Mouse (Mus musculus): Measurements from ENCODE around the gene Arpp19. TPM values are rescaled to one million over a fixed set of nuclear protein-coding genes. Genes with fewer than 3 reads are reported as not detected.

Arpp19 gene
- polyA plus RNA-seq, 2 experiments: 73.2 to 290 TPM

DNA sequence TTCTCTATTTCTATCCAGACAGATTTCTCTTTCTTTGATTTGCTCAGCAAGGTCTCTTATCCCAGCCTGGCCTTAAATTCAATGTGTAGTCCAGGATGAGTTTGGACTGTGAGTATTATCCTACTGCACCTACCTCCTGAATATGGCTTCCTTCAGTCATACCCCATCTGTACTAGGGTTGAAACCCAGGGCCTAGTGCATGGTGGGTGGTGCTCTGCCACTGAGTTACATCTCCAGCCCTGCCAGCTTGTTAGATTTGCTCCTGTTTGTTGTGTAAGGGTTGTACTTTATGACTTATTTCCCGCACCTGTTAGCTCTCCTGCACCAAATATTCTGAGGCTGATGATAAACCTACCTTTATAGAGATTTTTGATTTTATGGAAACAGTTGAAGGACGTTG lies 5.8 kb downstream of the Arpp19 start:
- no peaks in the 10 kb centered on the region for H3K27me3 ChIP-seq (ENCODE audit: control insufficient read depth, insufficient read depth, low read length)
- DNase-seq (ENCODE audit: low spot score): no peak
- WGBS: 76% methylated on average over 2 of the region's 2 CpGs
- no peak for TF ChIP-seq POLR2A (IDR thresholded peaks at IDR 0.05; ENCODE audit: borderline replicate concordance, extremely low read depth, insufficient read depth, insufficient read length)
- ATAC-seq (ENCODE audit: low FRiP score, low read depth): no peak
- H3K4me3 ChIP-seq (replicated peaks; ENCODE audit: low read length): no peak overlapping the region
- H3K27ac ChIP-seq (replicated peaks; ENCODE audit: low read depth, low read length): no peak overlapping the region
- no peaks in the 10 kb centered on the region for H3K9me3 ChIP-seq (ENCODE audit: control insufficient read depth, low read length)
- peaks cover 27% of the 10 kb centered on the region for H3K36me3 ChIP-seq (ENCODE audit: control insufficient read depth, insufficient read depth, low read length)
- no peak overlapping the region for H3K9ac ChIP-seq (ENCODE audit: low read depth, low read length, severe bottlenecking)
- peaks cover 10% of the 10 kb centered on the region for H3K4me1 ChIP-seq (ENCODE audit: control insufficient read depth, insufficient read depth, low read length)
- H3K4me2 ChIP-seq (replicated peaks; ENCODE audit: low read depth, low read length, severe bottlenecking): no peak overlapping the region

DNA sequence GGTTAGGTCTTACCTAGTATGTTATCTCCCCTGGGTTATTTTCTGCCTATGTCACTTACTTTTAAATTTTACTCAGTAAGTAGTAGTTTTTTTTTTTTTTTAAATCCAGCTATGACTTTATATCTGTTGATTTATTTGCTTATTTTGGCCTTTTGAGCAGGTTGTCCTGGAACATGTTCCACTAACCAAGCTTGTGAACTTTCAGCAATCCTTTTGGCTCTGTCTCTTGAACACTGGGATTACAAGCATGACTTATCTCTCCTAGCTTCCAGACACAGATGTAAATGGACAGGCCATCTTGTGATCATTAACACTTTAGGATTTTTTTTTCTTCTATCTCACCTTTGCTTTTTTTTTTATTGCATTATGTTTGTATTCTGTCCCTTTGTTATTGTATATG lies 9.7 kb downstream of the Arpp19 start:
- Histone ChIP-seq H3K36me3 (ENCODE audit: control insufficient read depth, insufficient read depth, low read length) (peaks cover 27% of the 10 kb centered on the region), H3K4me1 (ENCODE audit: control insufficient read depth, insufficient read depth, low read length) (no peaks in the 10 kb centered on the region), H3K9me3 (ENCODE audit: control insufficient read depth, low read length) (no peaks in the 10 kb centered on the region), H3K27me3 (ENCODE audit: control insufficient read depth, insufficient read depth, low read length) (no peaks in the 10 kb centered on the region), H3K27ac (replicated peaks; ENCODE audit: low read depth, low read length) (no peak overlapping the region), H3K9ac (ENCODE audit: low read depth, low read length, severe bottlenecking) (no peak overlapping the region), H3K4me3 (replicated peaks; ENCODE audit: low read length) (no peak overlapping the region), H3K4me2 (replicated peaks; ENCODE audit: low read depth, low read length, severe bottlenecking) (no peak overlapping the region)
- no peak for DNase-seq (ENCODE audit: low spot score)
- no peak for TF ChIP-seq POLR2A (IDR thresholded peaks at IDR 0.05; ENCODE audit: borderline replicate concordance, extremely low read depth, insufficient read depth, insufficient read length)
- ATAC-seq (ENCODE audit: low FRiP score, low read depth): no peak

DNA sequence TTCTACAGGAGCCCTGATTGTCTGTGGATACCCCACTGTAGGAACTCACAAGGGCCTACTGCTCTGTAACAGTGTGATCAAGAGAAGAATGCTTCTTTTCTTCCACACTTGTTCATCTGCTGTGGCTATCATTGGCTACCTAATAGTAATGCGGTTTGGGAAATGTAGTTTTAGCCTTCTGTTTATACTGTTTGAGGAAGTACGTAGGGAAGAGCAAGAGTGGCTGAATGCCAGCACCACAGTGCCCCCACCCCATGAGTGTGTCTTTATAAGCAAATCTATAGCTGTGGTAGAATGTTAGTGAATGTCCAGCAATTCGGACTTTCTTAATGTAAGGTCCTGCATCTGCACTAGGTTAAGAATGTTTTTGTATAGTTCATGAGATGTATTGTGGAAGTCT lies 11.7 kb downstream of the Arpp19 start:
- no peak overlapping the region for H3K4me3 ChIP-seq (replicated peaks; ENCODE audit: low read length)
- no peak overlapping the region for H3K27ac ChIP-seq (replicated peaks; ENCODE audit: low read depth, low read length)
- H3K4me2 ChIP-seq (replicated peaks; ENCODE audit: low read depth, low read length, severe bottlenecking): no peak overlapping the region
- H3K4me1 ChIP-seq (ENCODE audit: control insufficient read depth, insufficient read depth, low read length): no peaks in the 10 kb centered on the region
- DNase-seq (ENCODE audit: low spot score) (no peak), ATAC-seq (ENCODE audit: low FRiP score, low read depth) (no peak)
- WGBS: 85% methylated on average over 3 of the region's 3 CpGs
- no peaks in the 10 kb centered on the region for H3K27me3 ChIP-seq (ENCODE audit: control insufficient read depth, insufficient read depth, low read length)
- no peaks in the 10 kb centered on the region for H3K9me3 ChIP-seq (ENCODE audit: control insufficient read depth, low read length)
- peaks cover 19% of the 10 kb centered on the region for H3K36me3 ChIP-seq (ENCODE audit: control insufficient read depth, insufficient read depth, low read length)
- H3K9ac ChIP-seq (ENCODE audit: low read depth, low read length, severe bottlenecking): no peak overlapping the region
- TF ChIP-seq POLR2A (IDR thresholded peaks at IDR 0.05; ENCODE audit: borderline replicate concordance, extremely low read depth, insufficient read depth, insufficient read length): no peak

DNA sequence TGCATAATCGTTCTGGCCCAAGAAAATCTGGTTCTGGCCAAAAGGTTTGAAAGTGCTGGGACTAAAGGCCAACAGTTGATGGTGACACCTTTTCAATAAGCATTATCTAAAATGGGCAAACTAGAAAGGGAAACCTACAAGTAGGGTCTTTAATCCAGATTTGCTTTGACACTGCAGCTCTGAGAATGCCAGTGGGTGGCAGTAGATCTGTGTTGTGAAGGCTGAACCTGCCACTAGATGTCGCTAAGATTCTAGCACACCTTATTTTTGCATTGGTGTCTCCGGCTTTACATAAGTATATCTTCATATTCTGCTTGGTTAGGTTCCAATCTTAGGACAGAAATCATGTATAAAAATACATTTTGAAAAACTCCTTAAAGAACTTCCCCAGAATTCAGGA lies 12.6 kb downstream of the Arpp19 start:
- no peaks in the 10 kb centered on the region for H3K4me1 ChIP-seq (ENCODE audit: control insufficient read depth, insufficient read depth, low read length)
- TF ChIP-seq POLR2A (IDR thresholded peaks at IDR 0.05; ENCODE audit: borderline replicate concordance, extremely low read depth, insufficient read depth, insufficient read length): no peak
- peaks cover 19% of the 10 kb centered on the region for H3K36me3 ChIP-seq (ENCODE audit: control insufficient read depth, insufficient read depth, low read length)
- ATAC-seq (ENCODE audit: low FRiP score, low read depth) (no peak), DNase-seq (ENCODE audit: low spot score) (peak; percentile 81)
- no peaks in the 10 kb centered on the region for H3K27me3 ChIP-seq (ENCODE audit: control insufficient read depth, insufficient read depth, low read length)
- H3K4me3 ChIP-seq (replicated peaks; ENCODE audit: low read length): no peak overlapping the region
- H3K9me3 ChIP-seq (ENCODE audit: control insufficient read depth, low read length): no peaks in the 10 kb centered on the region
- H3K9ac ChIP-seq (ENCODE audit: low read depth, low read length, severe bottlenecking): no peak overlapping the region
- no peak overlapping the region for H3K27ac ChIP-seq (replicated peaks; ENCODE audit: low read depth, low read length)
- no peak overlapping the region for H3K4me2 ChIP-seq (replicated peaks; ENCODE audit: low read depth, low read length, severe bottlenecking)
- 33% methylated on average over 3 of the region's 3 CpGs for WGBS

DNA sequence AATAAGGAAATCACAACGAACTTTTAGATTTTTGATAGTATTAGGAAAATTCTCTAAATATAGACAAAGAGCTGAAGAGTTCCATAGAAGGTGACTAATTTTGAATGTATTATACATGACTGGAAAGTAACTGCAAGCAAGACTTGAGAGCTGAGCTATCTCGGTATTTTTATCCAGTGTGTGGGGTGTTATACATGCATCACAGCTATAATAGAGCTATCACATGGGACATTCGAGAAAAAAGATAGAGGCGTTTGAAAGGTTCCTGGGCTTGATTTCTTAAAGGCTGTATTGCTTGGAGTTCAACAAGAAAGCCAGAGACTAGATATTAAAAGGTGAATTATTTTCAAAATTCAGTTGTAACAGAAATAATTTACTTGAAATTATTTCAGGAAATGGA lies 14.4 kb downstream of the Arpp19 start:
- ATAC-seq (ENCODE audit: low FRiP score, low read depth) (no peak), DNase-seq (ENCODE audit: low spot score) (no peak)
- no peak for TF ChIP-seq POLR2A (IDR thresholded peaks at IDR 0.05; ENCODE audit: borderline replicate concordance, extremely low read depth, insufficient read depth, insufficient read length)
- Histone ChIP-seq H3K9ac (ENCODE audit: low read depth, low read length, severe bottlenecking) (no peak overlapping the region), H3K4me3 (replicated peaks; ENCODE audit: low read length) (no peak overlapping the region), H3K9me3 (ENCODE audit: control insufficient read depth, low read length) (no peaks in the 10 kb centered on the region), H3K4me2 (replicated peaks; ENCODE audit: low read depth, low read length, severe bottlenecking) (no peak overlapping the region), H3K27ac (replicated peaks; ENCODE audit: low read depth, low read length) (no peak overlapping the region), H3K4me1 (ENCODE audit: control insufficient read depth, insufficient read depth, low read length) (no peaks in the 10 kb centered on the region), H3K36me3 (ENCODE audit: control insufficient read depth, insufficient read depth, low read length) (peaks cover 18% of the 10 kb centered on the region), H3K27me3 (ENCODE audit: control insufficient read depth, insufficient read depth, low read length) (no peaks in the 10 kb centered on the region)
- WGBS: 89% methylated on average over 4 of the region's 4 CpGs

DNA sequence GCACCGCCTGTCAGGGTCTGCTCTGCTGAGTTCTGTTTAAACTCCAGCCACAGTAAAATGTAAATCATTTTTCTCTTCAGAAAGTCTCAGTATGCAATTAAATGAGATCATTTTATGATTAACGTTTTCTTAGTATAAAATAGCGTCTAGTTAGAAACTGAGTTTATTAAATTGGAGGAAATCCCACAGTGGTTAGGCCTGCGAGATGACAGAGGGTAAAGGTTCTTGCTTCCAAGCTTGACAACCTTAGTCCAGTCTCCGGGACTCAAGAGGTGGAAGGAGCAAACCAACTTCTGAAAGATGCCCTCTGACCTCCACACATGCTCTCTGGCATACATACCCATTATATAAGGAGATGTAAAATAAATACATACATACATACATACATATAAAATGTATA lies 17.6 kb downstream of the Arpp19 start:
- no peak overlapping the region for H3K9ac ChIP-seq (ENCODE audit: low read depth, low read length, severe bottlenecking)
- H3K4me2 ChIP-seq (replicated peaks; ENCODE audit: low read depth, low read length, severe bottlenecking): no peak overlapping the region
- no peak overlapping the region for H3K4me3 ChIP-seq (replicated peaks; ENCODE audit: low read length)
- no peak for DNase-seq (ENCODE audit: low spot score)
- no peak for ATAC-seq (ENCODE audit: low FRiP score, low read depth)
- H3K4me1 ChIP-seq (ENCODE audit: control insufficient read depth, insufficient read depth, low read length): no peaks in the 10 kb centered on the region
- 79% methylated on average over 5 of the region's 5 CpGs for WGBS
- no peaks in the 10 kb centered on the region for H3K9me3 ChIP-seq (ENCODE audit: control insufficient read depth, low read length)
- TF ChIP-seq POLR2A (IDR thresholded peaks at IDR 0.05; ENCODE audit: borderline replicate concordance, extremely low read depth, insufficient read depth, insufficient read length): no peak
- no peaks in the 10 kb centered on the region for H3K27me3 ChIP-seq (ENCODE audit: control insufficient read depth, insufficient read depth, low read length)
- no peak overlapping the region for H3K27ac ChIP-seq (replicated peaks; ENCODE audit: low read depth, low read length)
- peaks cover 34% of the 10 kb centered on the region for H3K36me3 ChIP-seq (ENCODE audit: control insufficient read depth, insufficient read depth, low read length)

All from limb, embryonic 14.5 days (tissue).